Mouse (Mus musculus) CD8-positive naive resting alpha-beta T cell, adult 2 months (primary cell): ENCODE data around the gene Ezh1.

Experiments
- DNase-seq, 2 experiments: peaks; one replicate each; pipeline ENCODE4 v3.0.0; 2022; ENCODE audit warnings: low read depth in 2 of 2, low spot score in 2 of 2

Ezh1 gene

DNA sequence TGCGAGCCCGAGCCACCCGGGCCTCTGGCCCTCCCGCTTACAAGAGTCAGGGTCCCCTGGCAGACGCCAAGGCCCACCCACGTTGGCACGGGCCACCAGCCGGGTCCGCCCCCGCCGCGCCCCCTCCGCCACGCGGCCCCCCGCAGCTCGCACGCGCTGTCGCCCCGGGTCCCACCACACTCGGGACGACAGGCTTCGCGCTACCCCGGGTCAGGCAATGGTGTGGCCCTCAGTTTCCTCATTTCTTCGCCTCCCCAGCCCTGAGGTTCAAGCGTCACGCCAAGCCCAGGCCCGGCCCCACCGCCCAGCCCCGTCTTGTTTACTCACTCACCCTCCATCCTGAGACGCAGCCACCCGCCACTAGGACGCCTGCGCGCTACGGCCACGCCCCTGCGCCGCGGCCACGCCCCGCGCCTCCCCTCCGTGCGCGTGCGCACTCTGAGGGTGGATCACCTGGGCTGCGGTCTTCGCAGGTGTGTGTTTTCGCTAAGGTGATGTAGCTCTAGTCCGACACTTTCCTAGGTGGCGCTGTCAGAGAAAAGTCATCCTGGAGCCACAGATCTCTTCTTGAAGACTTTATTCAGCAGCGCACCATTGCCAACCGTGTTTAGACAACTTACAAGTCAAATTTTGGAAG, at the start of gene Ezh1:
Ezh1 (minus strand) TSS at position 399 of the 637 bp plus-strand sequence.
- peak; percentile 93 to 95 for DNase-seq

DNA sequence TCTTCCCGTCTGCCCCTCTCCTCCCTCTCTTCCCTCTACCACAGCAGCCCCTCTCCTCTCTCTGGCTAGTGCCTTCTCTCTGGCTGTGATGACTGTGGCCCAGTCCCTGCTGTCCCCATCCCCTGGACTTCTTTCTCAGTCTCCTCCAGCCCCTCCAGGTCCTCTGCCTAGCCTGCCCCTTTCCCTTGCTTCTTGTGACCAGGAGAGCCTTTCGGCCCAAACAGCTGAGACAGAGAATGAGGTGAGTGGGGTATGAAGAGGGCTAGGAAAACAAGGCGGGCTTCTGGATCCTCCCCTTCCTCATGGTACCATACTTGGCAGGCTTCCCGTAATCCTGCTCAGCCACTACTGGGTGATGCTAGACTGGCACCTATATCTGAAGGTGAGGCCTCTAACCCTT, 49.0 kb upstream of the Ezh1 start:
- no peak for DNase-seq

DNA sequence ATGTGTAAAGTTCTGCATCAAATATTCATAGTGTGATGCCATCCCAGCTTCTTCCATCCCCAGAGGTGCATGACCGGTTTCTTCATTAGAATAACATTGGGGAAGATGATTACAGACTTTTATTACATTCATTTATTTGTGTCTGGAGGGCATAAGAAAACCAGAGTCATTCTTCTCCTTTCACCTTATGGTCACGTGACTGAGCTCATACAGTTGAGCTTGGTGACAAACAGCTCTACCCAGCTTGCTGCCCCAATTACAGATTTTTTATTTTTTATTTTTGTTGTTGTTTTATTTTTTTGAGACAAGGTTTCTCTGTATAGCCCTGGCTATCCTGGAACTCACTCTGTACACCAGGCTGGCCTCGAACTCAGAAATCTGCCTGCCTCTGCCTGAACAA, 46.2 kb upstream of the Ezh1 start:
- no peak for DNase-seq

DNA sequence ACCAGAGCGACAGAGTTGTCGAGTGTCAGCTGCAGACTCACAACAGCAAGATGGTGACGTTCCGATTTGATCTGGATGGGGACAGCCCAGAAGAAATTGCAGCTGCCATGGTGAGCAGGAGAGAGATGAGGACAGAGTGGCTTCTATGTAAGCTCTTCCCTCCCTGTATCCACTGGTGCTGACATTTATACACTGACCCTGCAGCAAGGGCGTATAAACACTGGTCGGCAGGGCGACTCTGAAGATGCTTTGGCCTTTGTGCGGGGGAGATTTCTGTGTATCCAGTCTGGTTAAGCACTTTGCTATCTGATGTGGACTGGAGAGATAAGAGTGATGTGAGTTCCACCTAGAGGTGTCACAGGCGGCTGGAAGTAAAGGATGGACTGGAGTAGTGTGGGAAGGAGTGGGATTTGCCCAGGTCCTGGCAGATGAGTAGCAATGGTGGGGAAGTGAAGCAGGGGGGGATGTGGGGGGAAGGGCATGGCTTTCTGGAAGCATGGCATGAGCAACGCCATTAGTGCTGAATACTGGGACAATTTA, 43.4 kb upstream of the Ezh1 start:
- no peak for DNase-seq

DNA sequence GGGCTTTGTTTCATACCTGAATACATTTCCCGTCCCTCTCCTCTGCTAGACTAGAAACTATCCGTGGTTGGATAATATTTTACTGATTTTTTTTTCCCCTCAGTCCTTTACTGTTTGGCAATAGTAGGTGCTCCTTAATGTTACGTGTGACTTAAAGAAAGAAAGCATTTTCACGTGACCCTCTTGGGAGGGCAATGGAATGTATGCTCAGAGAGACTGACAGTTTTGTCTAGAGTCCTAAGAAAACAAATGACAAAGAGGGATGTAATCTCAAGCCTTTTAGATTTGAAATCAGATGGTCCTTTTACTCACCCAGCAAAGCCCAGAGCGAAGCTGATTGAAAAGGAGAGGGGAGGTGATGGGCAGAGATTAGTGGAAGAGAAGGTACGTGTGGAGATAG, 39.6 kb upstream of the Ezh1 start:
- DNase-seq = no peak

DNA sequence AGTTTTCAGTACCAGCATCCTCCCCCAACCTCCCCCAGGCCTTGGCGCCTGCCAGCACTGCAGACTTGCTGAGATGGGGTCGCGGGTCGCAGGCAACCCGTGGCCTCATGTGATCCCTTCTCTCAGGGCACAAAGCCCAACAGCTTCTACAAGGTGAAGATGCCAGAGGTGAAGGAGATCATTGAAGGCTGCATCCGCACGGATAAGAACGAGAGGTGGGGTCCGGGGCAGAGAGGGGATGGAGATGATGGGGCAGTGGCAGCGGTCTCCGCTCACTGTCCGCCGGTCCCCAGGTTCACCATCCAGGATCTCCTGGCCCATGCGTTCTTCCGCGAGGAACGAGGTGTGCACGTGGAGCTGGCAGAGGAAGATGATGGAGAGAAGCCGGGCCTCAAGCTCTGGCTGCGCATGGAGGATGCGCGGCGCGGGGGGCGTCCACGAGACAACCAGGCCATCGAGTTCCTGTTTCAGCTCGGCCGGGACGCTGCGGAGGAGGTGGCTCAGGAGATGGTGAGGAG, 38.8 kb upstream of the Ezh1 start:
- DNase-seq = no peak

DNA sequence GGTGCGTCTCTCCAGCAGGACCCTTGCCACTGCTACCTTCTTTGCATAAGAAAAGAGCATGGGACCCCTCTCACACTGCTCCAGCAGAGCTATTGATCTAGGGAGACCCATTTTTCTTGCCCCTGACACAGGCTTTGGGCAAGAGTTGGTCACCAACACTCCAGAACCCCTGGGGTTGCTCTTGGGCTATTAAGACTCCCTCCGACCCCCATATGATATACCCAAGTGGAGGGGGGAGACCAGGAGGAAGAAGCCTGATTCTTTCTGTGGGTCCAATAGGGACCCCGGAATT, 37.7 kb upstream of the Ezh1 start:
- DNase-seq = no peak

DNA sequence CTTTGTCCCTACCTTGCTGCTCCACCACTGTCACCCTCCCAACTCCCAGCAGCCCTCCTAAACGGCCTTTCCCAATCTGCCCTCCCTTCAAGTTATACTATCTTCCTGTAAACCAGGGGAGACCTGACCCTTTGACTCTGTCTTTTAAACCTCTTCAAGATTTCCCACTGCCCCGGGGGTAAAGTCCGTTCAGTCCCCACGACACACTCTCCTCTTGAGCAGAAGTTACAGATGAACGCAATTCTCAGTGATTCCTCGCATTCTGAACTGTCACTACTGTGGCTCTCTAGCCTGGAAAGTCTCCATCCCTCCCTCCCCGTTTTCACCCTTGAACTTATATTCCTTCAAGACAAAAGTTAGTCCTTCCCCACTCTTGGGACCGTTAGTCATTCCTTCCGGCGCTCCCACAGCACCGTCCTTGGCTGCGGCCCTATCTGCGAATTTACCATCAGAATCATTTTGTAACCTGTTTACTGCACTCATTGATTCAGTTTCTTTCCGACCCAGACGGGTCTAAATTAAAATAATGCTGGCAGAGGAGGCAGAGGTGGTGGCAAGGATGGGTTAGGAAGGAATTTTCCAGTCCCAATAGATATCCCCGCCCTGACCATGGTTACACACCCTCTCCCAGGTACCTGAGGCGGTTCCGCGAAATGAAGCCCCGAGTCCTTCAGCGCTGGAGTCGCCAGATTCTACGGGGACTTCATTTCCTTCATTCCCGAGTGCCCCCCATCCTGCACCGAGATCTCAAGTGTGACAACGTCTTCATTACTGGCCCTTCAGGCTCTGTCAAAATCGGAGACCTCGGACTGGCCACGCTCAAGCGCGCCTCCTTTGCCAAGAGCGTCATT, 37.1 kb upstream of the Ezh1 start:
- no peak for DNase-seq

DNA sequence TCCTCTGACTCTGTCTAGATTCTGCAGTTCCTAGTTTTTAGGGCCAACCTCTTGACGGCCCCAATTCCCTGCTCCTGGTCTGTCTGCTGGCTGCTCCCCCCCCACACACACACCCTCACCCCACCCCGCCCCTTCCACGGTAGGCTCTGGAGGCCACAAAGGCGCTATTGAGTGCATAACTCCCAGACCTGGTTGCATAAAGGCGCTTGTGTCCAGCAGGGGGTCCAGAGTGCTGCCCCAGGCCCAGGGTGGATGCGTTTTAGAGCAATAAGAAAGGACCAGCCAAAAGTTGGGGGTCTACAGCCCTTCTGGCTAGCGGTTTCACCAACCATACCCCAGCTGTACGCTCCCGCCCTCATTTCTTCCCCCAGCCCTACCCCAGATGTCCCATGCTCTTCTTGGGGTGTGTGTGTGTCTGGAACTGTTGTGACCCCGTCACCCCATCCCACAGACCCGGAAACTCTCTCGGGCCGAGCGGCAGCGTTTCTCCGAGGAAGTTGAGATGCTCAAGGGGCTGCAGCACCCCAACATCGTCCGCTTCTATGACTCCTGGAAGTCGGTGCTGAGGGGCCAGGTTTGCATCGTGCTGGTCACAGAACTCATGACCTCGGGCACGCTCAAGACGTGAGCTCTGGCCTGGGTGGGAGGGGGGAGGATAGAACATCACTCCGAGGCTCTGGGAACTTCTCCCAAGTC, 36.2 kb upstream of the Ezh1 start:
- DNase-seq = no peak

DNA sequence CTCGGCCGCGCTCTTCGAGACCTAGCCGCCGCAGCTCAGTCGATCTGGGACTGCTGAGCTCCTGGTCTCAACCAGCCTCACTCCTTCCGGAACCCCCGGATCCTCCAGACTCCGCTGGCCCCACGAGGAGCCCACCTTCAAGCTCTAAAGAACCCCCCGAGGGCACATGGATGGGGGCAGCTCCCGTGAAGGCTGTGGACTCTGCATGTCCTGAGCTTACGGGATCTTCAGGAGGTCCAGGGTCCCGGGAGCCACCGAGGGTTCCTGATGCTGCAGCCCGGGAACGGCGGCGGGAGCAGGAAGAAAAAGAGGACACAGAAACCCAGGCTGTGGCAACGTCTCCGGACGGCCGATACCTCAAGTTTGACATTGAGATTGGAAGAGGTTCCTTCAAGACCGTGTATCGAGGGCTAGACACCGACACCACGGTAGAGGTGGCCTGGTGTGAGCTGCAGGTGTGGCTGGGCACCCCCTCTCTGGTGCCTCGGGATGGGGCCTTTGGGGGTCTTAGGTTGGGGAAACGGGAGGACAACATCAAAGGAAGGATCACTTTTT, 34.6 kb upstream of the Ezh1 start:
- peak in 1 of 2 experiments; percentile 8 for DNase-seq

DNA sequence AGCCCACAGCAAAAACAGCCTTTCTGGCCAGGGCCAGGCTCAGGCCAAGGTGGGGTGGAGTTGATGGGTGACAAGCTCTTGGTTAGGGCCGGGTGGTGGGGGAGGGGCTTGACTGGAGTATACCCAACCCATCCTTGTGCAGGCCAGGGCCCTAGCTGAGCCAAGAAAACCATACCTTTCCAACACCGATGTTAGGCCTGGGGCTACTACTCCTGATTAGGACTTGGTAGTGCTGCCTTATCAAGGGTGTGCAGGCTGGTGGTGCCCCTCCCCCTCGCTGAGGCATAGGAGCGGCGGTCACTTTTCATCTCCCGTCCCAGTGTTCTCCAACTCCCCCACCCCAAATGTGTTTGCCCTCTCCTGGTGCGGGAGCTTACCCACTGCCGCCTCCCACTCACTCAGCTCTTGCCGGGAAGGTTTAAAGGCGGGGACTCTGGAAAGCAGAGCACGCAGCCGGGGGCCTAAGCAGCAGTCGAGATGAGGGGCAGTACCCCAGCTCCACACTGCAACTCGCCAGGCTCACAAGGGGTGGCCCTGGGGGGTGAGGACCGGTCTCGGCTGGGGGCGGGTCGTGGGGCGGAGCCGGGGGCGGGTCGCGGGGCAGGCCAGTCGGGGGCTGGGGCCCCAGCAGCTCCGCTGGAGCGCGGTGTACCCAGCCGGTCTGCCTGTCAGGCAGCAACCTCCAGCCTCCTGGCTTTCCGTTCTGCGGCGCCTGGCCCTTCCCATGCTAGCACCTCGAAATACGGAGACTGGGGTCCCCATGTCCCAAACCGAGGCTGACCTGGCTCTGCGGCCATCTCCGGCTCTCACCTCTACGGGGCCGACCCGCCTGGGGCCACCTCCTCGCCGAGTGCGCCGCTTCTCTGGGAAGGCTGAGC, 33.9 kb upstream of the Ezh1 start, which contains the start of gene Wnk4:
Wnk4 (plus strand) TSS at position 620 of the 878 bp plus-strand sequence.
- DNase-seq = no peak

DNA sequence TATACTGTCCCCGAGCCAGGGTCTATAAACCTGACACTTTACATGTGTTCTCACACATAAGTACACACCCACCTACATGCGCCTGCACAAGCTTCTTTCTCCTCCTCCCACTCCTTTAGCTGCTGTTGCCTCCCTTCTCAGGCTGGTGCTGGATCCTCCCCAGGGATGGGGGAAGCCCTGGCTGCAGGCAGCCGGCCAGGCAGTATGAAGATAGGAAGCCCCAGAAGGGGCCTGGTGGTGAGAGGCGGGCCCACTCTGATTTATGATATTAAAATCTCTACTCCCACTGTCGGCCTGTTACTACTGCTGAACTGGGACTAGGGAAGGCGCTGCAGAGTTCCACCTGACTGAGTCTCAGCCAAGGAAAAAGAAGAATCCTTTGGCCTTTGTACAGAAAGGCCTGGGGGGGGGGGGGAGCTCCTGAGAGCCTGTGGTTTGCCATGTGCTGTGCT, 33.0 kb upstream of the Ezh1 start:
- DNase-seq = no peak

DNA sequence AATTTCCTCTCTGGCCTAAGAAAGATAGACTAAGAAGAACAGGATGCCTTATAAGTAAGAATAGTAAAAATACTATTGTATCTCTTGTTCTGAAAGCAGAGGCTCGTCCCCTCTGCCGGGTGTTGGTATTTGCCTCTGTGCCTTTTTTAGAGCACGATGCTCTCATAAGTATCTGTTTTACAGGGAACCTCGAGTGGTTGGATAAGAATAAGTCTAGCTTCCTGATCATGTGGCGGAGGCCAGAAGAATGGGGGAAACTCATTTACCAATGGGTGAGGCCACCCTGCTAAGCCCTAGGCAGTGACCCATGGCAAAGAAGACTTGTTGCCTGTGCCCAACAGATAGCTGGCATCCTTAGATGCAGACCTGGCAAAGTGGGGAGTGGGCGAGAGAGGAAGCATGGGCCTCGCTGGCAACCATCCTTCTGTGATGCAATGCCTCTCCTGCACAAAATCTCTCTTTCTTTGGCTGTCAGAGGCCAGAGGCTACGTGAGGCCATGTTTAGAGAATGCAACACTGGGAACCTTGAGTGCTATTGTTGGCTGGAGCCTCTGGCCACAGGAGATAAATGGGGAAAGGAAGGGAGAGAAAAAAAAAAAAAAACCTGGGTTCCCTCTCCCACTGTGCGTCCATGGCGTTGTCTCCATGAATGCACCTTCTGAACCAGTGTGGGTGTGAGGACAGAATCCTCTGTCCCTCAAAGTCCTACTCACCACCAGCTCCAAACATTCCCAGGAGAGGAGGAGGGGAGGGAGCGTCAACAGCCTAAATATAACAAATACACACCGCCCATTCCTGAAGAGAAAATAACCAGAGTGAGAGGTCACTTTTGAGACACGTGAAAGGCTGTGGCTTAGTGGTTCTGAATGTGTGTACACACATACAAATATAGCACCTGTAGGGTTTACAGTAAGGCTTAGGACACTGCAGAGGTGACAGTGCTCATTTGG, 29.8 kb upstream of the Ezh1 start:
- no peak for DNase-seq

DNA sequence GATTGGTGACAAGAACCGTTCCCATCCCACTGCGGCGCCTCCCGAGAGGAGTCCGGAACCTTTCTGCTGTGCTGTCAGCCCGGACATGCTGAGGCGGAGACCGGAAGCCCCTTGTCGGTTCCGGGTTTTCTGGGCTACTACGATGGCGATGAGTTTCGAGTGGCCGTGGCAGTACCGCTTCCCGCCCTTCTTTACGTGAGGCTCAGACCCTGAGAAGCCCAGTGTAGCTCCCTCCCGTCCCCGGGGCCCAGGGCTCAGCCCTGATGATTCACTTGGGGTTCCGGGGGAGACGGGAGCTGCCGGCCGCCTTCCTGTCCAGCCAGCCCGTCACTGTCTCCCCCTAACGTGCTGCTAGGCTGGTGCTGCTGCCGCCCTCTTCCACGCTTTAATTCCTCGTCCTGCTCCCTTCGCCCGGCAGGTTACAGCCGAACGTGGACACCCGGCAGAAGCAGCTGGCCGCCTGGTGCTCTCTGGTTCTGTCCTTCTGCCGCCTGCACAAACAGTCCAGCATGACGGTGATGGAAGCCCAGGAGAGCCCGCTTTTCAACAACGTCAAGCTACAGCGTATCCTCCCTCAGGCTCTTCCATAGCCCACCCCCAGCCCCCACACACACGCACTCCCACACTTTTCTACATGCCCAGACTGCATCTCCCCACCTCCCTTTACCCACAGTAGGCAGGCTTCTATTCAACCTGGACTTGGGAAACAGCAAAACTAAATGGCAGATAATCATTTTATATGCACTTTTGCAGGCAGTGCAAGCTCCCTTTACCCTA, 27.5 kb upstream of the Ezh1 start, which contains the start of gene Vps25:
Vps25 (plus strand) TSS at position 95 of the 777 bp plus-strand sequence.
- DNase-seq = peak; percentile 76 to 84

DNA sequence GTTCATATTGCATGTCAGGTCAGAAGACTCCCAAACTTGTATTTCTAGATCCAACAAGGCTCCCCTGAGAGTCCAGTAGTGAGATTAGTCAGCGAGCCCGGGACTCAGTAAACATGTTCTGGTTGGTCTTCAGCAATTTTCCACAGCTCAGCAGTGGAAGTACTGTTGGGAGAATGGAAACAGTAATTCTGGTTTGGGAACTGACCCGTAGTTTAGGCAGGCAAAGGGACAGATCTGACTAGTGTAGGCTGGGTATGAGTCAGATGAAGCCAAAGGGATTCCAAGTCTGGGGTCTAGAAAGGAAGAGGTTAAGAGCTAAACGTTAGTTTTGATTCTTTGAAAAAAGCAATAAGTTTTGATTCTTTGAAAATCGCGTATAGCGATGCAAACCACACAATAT, 26.7 kb upstream of the Ezh1 start:
- DNase-seq = no peak

DNA sequence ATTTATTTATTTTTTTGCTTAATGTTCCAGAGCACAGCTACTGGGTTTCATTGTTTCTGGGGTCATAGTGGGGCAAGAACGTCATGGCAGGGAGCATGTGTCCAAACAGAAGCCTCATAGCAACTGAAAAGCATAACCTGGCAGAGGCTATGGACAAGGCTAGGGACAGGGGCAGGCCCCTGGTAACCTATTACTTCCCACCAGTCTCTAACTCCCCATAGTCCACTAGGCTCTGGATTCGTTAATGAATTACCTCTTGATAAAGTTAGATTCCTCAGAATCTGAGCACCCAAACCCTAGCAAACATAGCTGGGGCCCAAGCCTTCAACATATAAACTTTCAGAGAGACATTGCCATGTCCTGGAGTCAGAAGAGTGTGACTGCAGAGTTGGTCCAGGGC, 24.8 kb upstream of the Ezh1 start:
- no peak for DNase-seq

DNA sequence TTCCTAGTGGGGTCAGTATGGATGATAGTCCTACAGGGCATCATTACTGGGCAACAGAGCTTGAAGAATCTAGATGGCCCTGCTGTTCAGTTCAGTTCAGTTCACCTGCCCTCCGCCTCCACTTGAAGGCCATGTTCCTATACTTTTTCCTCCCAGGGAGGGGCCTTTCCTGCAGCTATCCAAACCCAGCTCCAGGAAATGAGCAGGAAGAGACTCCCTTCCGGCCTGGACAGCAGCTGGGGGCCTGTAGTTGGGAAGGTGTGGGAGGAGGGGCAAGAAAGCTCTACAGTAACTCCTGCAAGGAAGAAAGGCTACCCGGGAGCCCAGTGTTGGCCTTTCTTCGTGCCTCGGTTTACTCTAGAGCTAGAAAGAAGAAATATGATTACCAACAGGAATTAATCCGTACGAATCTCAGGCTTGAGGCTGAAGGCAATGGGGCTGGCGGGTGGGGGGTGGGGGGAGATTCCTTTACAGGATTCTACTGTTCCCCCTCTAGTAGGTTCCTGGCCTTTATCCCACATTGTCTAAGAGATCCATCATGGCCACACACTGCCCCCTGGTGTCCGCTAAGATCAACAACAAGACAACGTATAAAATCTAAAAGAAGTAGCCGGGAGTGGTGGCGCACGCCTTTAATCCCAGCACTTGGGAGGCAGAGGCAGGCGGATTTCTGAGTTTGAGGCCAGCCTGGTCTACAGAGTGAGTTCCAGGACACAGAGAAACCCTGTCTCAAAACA, 22.2 kb upstream of the Ezh1 start:
- peak; percentile 28 to 41 for DNase-seq
